Mouse (Mus musculus) urinary bladder, postnatal 25 days (tissue): Measurements from ENCODE around the gene Clstn3.
"Not testable (repeated sequence)": the region's sequence is repeated elsewhere in the genome, so short reads cannot be mapped to it uniquely, and the experiment has no call there.

Source experiments
- DNase-seq: peaks from one replicate; pipeline ENCODE4 v3.0.0; 2022; ENCODE audit warnings: low spot score

Gene Clstn3

GRCm38 (mm10) chr6:124408355-124408754 is 56.2 kb downstream of the Clstn3 start:
- no peak for DNase-seq

DNA sequence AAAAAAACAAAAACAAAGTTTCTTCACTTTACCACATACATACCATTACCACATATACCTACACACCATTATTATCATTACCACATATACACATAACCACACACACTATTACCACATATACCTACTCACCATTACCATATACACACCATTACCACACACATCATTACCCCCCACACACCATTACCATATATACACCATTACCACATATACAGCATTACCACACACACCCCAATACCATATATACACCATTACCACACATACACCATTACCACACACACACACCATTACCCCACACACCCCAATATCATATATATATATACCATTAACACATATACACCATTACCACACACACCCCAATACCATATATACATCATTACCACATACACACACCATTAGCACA is 57.4 kb downstream of the Clstn3 start:
- DNase-seq, result no peak

- DNase-seq, result no peak
These were observed 58.3 kb downstream of the Clstn3 start for GRCm38 (mm10) chr6:124406326-124406725.

DNA sequence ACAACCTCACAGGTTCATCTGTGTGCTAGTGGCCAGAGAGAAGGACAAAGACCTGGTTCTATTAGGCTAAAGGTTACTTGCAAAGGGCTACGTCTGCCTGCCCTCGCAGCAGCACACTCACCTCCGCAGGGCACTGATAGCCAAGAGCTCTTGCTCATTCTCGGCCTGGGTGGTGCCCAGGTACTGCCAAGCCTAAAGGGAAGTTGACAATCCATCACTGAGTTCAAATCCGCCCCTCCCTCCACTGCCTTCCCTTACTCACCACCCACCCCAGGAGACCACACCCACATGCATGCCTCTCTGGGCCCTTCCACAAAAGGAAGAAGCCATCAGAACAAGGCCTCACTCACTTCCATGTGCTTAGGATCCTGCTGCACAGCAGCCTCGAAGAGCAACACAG is 64.9 kb downstream of the Clstn3 start:
- DNase-seq, result no peak

GRCm38 (mm10) chr6:124394991-124395390 is 69.6 kb downstream of the Clstn3 start:
- DNase-seq, result not testable (repeated sequence)
